Mouse (Mus musculus) layer of hippocampus, adult 8-10 months (tissue): ENCODE results near the gene Adamts17. TPM values are rescaled to one million over a fixed set of nuclear protein-coding genes. Genes with fewer than 3 reads are reported as not detected.

ENCODE experiments used
- DNase-seq, 2 experiments: peaks; one replicate each; pipeline ENCODE4 v3.0.0; 2022; ENCODE audit warnings: low spot score in 2 of 2
- total RNA-seq, 4 experiments: library from RNA; stranded (reverse); gene quantifications; 2 replicates each; pipeline ENCODE4 v1.2.4; 2022

Adamts17 gene
- total RNA-seq, 4 experiments from 2014 or later = 17.6 to 33.8 (median 24.9) TPM

- no peak for DNase-seq
Observed at GRCm38 (mm10) chr7:67028902-67029301, 189.4 kb downstream of the Adamts17 start.

GRCm38 (mm10) chr7:67029481-67029880 lies 189.9 kb downstream of the Adamts17 start:
- DNase-seq = no peak

DNA sequence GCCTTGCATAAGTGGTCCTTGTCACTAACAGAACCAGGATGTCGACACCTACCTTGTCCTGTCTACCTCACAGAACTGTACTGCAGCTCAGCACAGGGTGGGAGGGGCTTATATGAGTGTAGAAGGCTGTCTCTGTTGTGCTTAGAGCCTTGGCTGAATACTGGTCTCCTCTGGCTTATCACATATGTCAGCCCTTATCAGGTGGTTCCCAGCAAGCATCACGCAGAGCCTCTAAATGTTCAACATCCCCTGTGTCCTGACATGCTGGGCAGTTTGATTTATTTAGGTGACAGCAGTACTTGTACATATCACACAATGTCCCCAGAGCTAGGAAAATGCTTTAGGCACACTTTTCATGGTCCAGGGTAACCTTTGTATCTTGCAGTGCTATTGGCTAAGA lies 191.7 kb downstream of the Adamts17 start:
- DNase-seq = no peak

- DNase-seq = no peak
Observed at GRCm38 (mm10) chr7:67032616-67033015, 193.1 kb downstream of the Adamts17 start.

GRCm38 (mm10) chr7:67034369-67034768 lies 194.8 kb downstream of the Adamts17 start:
- no peak for DNase-seq

DNA sequence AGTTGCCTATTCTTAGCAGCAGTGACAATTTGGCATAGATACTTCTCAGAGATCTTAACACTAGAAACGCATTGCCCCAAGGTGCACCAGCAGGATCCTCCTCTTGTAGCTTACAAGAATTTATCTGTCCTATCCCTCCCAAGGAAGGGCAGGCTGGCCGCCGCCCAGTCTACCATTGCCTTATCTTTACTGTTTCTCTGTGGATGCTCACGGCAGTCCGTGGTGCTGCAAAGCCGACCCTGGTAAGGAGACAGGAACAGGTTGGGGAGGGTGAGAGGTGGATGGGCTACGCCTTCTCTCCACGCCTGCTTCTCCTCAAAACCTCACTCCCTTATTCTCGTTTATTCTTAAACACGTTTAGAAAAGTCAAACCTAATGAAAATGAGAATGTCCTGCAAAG lies 195.7 kb downstream of the Adamts17 start:
- no peak for DNase-seq

DNA sequence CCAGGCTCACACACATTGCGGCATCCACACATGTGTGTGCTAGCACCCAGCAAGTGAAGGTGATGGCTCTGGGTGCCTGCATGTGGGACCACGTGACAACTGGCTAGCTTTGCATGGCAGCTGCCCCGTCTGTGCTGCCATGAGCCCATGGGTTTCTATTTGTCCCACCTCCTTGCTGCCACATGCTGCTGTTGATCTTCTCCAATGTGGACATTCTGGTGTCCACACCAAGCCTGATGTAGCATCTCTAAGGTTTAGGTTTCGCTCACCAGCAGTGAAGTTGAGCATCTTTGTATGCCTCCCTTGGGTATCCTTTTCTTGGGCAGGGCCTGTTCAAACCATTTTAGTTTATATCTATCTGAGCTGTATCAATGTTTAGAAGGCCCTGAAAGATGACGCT lies 196.1 kb downstream of the Adamts17 start:
- no peak for DNase-seq

- DNase-seq = no peak
Observed at GRCm38 (mm10) chr7:67036502-67037485, 197.3 kb downstream of the Adamts17 start.

DNA sequence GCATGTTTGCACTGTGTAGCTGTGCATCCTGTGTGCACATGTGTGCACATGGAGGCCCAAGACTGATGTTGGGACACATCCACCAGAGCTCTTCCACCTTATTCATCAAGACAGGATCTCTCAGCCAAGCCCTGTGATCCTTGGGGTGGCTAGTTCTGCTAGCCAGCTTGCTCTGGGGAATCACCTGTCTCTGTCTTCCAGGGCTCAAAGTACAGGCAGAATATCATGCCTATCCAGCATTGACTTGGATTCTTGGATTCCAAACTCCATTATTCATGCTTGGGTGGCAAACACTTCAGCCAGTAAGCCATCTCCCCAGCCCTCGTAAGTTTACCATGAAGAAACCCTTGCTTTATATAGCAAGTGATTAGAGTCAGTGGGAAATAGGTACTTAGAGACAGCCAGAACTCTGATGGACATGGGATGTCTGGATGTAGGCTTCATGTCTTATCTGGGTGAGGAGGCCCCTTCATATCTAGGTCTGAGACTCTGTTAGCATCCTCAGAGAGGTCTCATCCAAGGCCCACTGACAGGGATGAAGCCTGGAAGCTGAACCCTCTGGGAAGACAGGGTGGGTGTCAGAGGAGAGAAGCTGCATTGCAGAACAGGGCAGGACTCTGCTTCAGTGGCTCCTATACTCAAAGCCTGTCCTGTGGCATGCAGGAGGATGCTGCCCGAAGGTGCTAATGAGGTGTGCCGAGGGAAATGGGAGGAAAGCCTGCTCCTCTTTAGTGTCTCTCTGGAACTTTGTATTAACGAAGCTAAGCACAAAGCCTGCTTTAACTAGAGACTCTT lies 198.4 kb downstream of the Adamts17 start:
- DNase-seq = no peak

DNA sequence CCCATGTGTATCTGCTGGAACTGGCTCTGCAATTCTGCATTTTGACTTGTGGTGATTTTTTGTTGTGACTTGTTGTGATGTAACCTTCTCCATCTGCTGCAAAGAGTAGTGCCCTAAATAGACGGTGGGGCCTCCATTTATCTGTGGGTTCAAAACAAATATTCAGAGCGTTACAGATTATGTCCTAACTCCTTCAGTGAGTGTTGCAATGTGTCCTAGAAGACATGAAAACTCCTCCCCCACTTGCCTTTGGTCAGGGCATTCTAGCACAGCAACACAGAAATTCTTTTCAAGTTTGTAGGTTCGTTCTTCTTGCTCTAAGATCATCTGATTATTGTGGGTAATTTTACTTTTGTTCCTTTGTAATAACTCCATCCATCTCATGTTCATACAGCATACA lies 199.6 kb downstream of the Adamts17 start:
- DNase-seq = no peak

GRCm38 (mm10) chr7:67039861-67040260 lies 200.3 kb downstream of the Adamts17 start:
- no peak for DNase-seq

DNA sequence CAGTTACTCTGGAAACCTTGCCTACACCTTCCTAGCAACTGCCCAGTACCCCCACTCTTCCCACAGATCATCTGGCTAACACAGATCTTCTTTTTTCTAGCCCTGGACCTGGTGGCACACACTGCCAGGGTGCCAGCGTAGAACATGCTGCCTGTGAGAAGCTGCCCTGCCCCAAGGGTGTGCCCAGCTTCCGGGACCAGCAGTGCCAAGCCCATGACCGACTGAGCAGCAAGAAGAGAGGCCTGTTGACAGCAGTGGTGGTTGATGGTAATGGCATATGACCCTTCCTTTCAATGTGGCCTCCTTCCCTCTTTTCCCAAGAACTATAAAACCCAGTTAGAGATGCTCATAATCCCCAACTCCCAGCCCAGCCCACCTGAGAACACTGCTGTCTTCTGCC lies 202.2 kb downstream of the Adamts17 start:
- no peak for DNase-seq

GRCm38 (mm10) chr7:67044121-67044817 lies 204.7 kb downstream of the Adamts17 start:
- DNase-seq = no peak

GRCm38 (mm10) chr7:67045202-67045601 lies 205.7 kb downstream of the Adamts17 start:
- DNase-seq = no peak

- DNase-seq = no peak
Observed at GRCm38 (mm10) chr7:67049206-67049605, 209.7 kb downstream of the Adamts17 start.

DNA sequence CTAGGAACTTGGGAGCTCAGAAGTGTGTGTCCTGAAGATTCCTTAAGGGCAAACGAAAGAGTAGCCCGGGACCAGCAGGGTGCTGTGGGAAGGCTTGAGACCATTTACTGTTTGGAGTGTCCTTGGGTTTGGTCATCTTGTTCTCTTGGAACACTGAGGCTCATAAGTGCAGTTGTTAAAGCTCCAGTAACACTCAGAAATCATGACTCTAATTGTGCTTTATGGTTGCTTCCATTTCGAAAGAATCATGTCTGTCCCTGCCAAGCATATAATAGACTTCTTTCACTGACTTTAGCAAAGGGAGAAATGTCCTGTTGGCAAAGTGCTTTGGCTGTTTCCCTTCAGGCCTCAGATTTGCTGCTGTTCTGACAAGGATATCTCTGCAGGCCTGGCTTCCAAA lies 210.9 kb downstream of the Adamts17 start:
- no peak for DNase-seq

- DNase-seq = no peak
Observed at GRCm38 (mm10) chr7:67051089-67051718, 211.7 kb downstream of the Adamts17 start.

GRCm38 (mm10) chr7:67054876-67055275 lies 215.3 kb downstream of the Adamts17 start:
- no peak for DNase-seq

DNA sequence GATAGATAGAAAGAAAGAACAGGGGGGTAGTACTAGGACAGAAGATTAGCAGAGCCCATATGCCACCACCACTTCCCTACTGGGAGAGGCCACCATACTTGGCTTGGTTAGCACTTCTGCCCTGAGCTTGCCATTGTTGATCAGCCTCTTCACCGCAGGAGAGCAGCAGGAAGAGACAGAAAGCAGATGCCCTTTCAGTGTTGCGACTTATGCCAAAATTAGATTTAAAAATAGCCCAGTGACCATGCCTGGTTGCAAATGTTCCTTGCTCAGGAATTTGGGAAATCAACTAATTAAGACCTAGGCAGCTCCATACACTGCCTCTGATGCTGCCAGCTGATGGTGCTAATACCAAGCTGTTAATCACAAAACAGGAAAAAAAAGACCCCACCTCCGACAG lies 216.0 kb downstream of the Adamts17 start:
- peak; percentile 18 to 26 for DNase-seq

DNA sequence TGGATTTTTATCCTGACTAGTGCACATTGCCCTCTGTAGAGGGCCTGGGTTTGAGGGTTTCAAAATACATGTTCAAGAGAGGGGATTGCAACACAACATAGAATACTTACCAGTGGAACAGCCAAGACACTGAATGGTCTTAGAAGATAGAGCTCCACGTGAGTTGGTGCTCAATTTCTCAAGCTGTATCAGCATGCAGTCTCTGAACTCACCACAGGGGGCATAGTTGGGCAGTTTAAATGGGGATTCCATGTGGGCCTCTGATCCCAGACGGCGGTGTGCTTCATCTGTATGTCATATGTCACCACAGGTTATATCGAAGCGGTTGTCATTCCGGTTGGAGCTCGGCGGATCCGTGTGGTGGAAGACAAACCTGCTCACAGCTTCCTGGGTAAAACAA lies 222.2 kb downstream of the Adamts17 start:
- DNase-seq = no peak

DNA sequence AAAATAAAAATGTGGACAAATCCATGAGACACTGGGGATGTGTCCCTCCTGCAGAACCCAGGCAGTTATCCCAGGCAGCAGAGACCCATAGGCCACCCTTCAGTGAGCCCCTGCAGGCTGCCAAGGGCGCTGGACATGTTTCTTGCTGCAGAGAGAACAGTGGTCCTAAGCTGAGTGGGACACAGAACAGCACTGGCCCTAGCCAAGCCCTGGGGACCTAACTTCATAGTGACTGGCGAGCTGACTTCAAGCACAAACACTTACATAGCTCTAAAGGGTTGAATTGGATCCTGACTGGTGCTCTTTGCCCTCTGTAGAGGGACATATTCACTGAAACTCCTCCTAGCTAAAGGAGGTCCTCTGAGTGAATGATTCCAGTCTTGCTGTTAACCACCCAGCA lies 223.0 kb downstream of the Adamts17 start:
- no peak for DNase-seq
